Mouse (Mus musculus): ENCODE measurements around the gene Icam2.

DNA sequence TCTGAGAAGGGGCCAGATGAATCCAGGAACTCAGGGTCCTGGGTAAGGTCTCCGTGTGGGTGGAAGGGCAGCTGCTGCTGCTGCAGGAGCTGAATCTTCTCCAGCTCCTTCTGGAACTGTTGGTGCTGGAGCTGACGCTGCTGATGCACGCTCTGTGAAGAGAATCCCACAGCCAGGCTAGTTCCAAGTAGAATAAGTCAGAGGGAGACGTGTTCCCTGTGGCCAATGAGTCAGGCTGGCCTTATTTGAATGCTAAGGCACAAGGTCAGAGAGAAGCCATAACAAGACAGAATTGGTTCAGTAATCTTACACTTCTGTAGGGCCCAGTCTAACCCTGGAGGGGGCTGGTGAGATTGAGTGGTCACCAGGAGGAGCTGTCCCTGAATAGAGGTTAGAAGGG is 22.1 kb upstream of the Icam2 start:
- TF ChIP-seq EP300 (IDR thresholded peaks at IDR 0.05; ENCODE audit: low read depth) (no peak), CTCF (IDR thresholded peaks at IDR 0.05; ENCODE audit: low read depth) (no peak)
